Mouse (Mus musculus) cerebellum, adult 2 months (tissue): ENCODE results near the gene Syn2.

ENCODE experiments used
- CTCF ChIP-seq: fragments of 200-500 bp; IDR thresholded peaks from 2 replicates; pipeline ENCODE4 v1.5.1; 2011; ENCODE audit warnings: low read depth, mild to moderate bottlenecking, control low read depth, low read length, moderate library complexity, borderline replicate concordance; ENCODE audit not compliant: insufficient read depth
- POLR2A ChIP-seq: fragments of 200-500 bp; IDR thresholded peaks from 2 replicates; pipeline ENCODE4 v1.6.1; 2011; ENCODE audit warnings: low read length, control low read depth, borderline replicate concordance; ENCODE audit not compliant: insufficient read depth

DNA sequence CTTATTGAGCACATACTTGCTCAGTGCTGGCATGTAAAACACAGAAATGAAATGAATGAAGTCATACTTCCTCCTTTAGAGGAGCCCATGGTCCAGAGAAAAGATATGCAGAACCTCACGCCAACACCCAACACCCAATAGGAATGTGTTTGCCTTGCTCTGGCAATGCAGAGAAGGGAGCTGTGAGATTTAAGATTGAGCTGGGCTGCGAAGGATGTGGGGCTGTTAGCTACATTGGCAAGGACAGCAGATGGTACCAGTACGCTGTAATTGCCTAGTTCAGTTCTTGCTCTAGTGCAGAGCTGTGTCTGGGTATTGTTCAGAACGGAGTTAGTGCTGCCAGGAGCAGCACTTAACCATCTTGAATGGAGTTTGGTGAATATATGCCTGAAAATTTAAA is 12.5 kb upstream of the Syn2 start:
- TF ChIP-seq CTCF: no peak
- TF ChIP-seq POLR2A: no peak
